Mouse (Mus musculus): ENCODE measurements around the gene Copa. TPM values are rescaled to one million over a fixed set of nuclear protein-coding genes. Genes with fewer than 3 reads are reported as not detected.

The Copa gene
- polyA plus RNA-seq, 1 experiment = 53.9 TPM

DNA sequence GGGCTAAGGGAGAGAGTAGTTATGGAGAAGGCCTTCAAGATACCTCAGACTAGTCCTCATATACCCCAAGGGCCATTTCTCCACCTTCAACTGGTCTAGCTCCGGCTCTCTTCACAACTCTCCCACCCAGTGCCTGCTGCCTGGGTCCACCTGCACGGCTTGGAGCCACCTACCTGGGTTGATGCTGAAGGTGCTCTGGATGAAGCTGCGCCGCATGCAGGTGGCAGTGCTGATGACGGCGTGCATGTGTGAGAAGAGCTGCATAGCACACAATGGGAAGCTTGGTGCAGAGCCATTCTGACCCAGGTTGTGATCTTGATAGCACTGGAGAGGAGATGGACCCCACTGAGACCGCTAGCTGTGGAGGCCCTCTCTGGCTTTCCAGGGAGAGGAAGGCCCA lies 9.7 kb upstream of the Copa start:
- H3K36me3 ChIP-seq (ENCODE audit: control insufficient read depth, insufficient read depth, low read length) = peaks cover 88% of the 10 kb centered on the region
- H3K4me1 ChIP-seq (replicated peaks; ENCODE audit: control insufficient read depth, insufficient read depth, low read length) = no peaks in the 10 kb centered on the region
- H3K27me3 ChIP-seq (ENCODE audit: control insufficient read depth, insufficient read depth, low read length) = no peaks in the 10 kb centered on the region
- H3K27ac ChIP-seq (ENCODE audit: control insufficient read depth, insufficient read depth, low read length) = no peak overlapping the region
- WGBS = 97% methylated on average over 7 of the region's 7 CpGs
- no peak overlapping the region for H3K4me3 ChIP-seq (ENCODE audit: control insufficient read depth, insufficient read depth, low read length)
- TF ChIP-seq POLR2A (IDR thresholded peaks at IDR 0.05; ENCODE audit: control insufficient read depth, extremely low read depth, insufficient read depth, low read length, poor library complexity) = no peak
- no peak for TF ChIP-seq CTCF (IDR thresholded peaks at IDR 0.05; ENCODE audit: borderline replicate concordance, control insufficient read depth, extremely low read depth, insufficient read depth, low read length, poor library complexity)
- DNase-seq = no peak

DNA sequence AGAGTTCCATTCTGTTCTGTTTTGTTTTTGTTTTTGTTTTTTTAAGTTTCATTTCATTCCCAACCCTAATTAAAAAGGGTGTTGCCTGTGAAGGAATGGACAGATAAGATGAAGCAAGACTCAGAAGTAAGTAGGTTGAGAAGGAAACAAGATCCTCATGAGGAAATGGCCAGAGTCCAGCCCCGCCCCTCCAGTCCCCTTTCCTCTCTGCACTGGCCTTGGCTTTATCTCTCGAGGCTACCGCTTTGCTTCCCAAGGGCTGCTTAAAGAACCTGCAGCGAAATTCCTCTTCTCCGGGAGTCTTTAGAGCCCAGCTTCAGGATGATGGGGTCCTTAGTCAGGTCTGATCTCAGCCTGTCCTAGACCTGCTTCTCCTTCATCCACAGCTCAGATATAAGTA lies 4.3 kb upstream of the Copa start:
- DNase-seq = no peak
- Histone ChIP-seq H3K4me3 (ENCODE audit: control insufficient read depth, insufficient read depth, low read length) (no peak overlapping the region), H3K4me1 (replicated peaks; ENCODE audit: control insufficient read depth, insufficient read depth, low read length) (no peaks in the 10 kb centered on the region), H3K36me3 (ENCODE audit: control insufficient read depth, insufficient read depth, low read length) (peaks cover 50% of the 10 kb centered on the region), H3K27ac (ENCODE audit: control insufficient read depth, insufficient read depth, low read length) (no peak overlapping the region), H3K27me3 (ENCODE audit: control insufficient read depth, insufficient read depth, low read length) (no peaks in the 10 kb centered on the region)
- WGBS = 86% methylated on average over 5 of the region's 5 CpGs
- TF ChIP-seq CTCF (IDR thresholded peaks at IDR 0.05; ENCODE audit: borderline replicate concordance, control insufficient read depth, extremely low read depth, insufficient read depth, low read length, poor library complexity) (no peak), POLR2A (IDR thresholded peaks at IDR 0.05; ENCODE audit: control insufficient read depth, extremely low read depth, insufficient read depth, low read length, poor library complexity) (no peak)

DNA sequence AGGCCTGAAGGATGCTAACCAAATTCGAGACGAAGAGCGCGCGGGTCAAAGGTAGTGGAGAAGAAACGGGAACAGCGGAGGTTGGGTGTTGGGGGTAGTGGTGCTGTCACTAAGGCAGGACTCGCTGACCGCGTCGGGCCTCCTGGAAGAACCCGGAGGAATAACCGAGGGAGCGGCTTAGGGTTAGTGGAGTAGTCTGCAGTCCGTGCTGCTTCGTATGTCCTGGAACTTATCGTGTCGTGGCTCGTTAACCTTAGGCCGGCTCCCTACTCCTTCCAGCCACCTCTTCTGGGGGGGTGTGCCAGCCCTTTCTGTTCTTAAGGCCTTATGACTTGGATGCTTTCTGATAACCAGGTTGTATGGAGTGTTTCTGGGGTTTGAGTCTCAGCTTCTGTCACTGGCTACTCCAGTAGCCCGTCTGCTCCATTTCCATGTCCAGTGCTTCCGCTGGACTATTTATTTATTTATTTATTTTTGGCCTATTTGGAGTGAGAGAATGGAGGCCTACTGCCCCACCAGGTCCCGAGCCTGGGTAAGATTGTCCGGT lies 643 bp downstream of the Copa start:
- H3K36me3 ChIP-seq (ENCODE audit: control insufficient read depth, insufficient read depth, low read length) = peaks cover 20% of the 10 kb centered on the region
- peak overlapping the region; percentile 0; the same call in 1 of the 2 replicates for H3K27ac ChIP-seq (ENCODE audit: control insufficient read depth, insufficient read depth, low read length)
- H3K4me1 ChIP-seq (replicated peaks; ENCODE audit: control insufficient read depth, insufficient read depth, low read length) = peaks cover 4% of the 10 kb centered on the region; the same call in 1 of the 2 replicates
- WGBS = 1% methylated on average over 24 of the region's 24 CpGs
- TF ChIP-seq CTCF (IDR thresholded peaks at IDR 0.05; ENCODE audit: borderline replicate concordance, control insufficient read depth, extremely low read depth, insufficient read depth, low read length, poor library complexity) = no peak
- TF ChIP-seq POLR2A (IDR thresholded peaks at IDR 0.05; ENCODE audit: control insufficient read depth, extremely low read depth, insufficient read depth, low read length, poor library complexity) = no peak
- no peak for DNase-seq
- peak overlapping the region; percentile 96 for H3K4me3 ChIP-seq (ENCODE audit: control insufficient read depth, insufficient read depth, low read length)
- H3K27me3 ChIP-seq (ENCODE audit: control insufficient read depth, insufficient read depth, low read length) = no peaks in the 10 kb centered on the region

DNA sequence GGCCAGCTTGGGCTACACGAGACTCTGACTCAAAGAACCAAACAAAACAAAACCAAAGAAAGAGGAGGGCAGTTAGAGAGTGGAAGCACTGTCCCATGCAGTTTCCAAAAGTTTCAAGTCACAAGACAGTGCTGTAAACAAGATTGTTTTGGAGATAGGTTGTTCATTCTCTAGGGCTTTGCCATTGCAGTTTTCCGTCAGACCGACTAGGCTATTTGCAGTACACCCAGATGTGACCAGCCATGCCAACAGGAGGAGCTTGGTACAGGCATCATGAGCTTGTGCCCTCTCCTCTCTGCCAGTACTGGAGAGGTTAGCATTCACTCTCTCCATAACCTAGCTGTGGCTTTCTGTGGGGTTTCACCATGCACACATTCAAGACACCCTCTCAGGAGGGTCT lies 11.2 kb downstream of the Copa start:
- Histone ChIP-seq H3K27me3 (ENCODE audit: control insufficient read depth, insufficient read depth, low read length) (no peaks in the 10 kb centered on the region), H3K36me3 (ENCODE audit: control insufficient read depth, insufficient read depth, low read length) (peaks cover 77% of the 10 kb centered on the region), H3K4me3 (ENCODE audit: control insufficient read depth, insufficient read depth, low read length) (no peak overlapping the region), H3K27ac (ENCODE audit: control insufficient read depth, insufficient read depth, low read length) (no peak overlapping the region), H3K4me1 (replicated peaks; ENCODE audit: control insufficient read depth, insufficient read depth, low read length) (no peaks in the 10 kb centered on the region)
- TF ChIP-seq CTCF (IDR thresholded peaks at IDR 0.05; ENCODE audit: borderline replicate concordance, control insufficient read depth, extremely low read depth, insufficient read depth, low read length, poor library complexity) (no peak), POLR2A (IDR thresholded peaks at IDR 0.05; ENCODE audit: control insufficient read depth, extremely low read depth, insufficient read depth, low read length, poor library complexity) (no peak)
- WGBS = 92% methylated on average over 3 of the region's 3 CpGs
- no peak for DNase-seq

DNA sequence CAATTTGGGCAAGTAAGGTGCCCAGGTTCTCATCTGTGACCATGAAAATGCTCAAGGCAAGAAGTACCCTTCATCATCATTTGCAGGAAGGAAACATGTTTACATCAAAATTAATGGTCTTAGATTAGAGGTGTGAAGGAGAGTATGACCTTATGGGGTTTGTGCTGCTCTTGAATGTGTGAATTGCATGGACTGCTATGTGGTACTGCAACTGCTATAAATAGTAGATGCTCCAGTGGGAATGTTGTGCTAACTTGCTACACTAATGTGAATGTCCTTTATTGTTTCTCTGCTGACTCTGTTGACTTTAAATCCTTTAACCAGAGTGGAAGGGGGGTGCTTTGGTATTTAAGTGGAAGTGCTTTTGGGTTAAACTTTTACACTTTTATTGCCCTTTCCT lies 12.0 kb downstream of the Copa start:
- Histone ChIP-seq H3K4me1 (replicated peaks; ENCODE audit: control insufficient read depth, insufficient read depth, low read length) (no peaks in the 10 kb centered on the region), H3K27me3 (ENCODE audit: control insufficient read depth, insufficient read depth, low read length) (no peaks in the 10 kb centered on the region), H3K4me3 (ENCODE audit: control insufficient read depth, insufficient read depth, low read length) (no peak overlapping the region), H3K36me3 (ENCODE audit: control insufficient read depth, insufficient read depth, low read length) (peaks cover 75% of the 10 kb centered on the region), H3K27ac (ENCODE audit: control insufficient read depth, insufficient read depth, low read length) (no peak overlapping the region)
- TF ChIP-seq POLR2A (IDR thresholded peaks at IDR 0.05; ENCODE audit: control insufficient read depth, extremely low read depth, insufficient read depth, low read length, poor library complexity) (no peak), CTCF (IDR thresholded peaks at IDR 0.05; ENCODE audit: borderline replicate concordance, control insufficient read depth, extremely low read depth, insufficient read depth, low read length, poor library complexity) (no peak)
- no peak for DNase-seq

DNA sequence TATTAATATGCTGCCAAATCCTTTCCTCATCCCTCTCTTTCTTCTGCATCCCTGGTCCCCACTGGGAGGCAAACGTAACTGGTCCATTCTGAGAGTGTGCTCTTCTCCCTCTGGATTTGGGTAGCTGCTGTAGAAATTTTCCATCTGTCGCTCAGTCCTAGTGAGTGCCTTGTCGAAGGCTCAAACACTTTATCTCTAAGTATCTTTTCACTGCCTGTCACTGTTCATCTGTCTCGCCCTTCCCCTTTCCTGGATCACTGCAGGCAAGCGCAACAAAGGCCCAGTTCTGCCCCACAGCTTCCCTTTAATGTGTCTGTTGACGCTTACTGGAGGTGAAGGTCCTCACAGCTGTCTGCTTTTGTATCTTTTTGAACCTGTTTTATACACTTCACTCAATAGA lies 12.9 kb downstream of the Copa start:
- Histone ChIP-seq H3K27ac (ENCODE audit: control insufficient read depth, insufficient read depth, low read length) (no peak overlapping the region), H3K36me3 (ENCODE audit: control insufficient read depth, insufficient read depth, low read length) (peaks cover 74% of the 10 kb centered on the region), H3K4me3 (ENCODE audit: control insufficient read depth, insufficient read depth, low read length) (no peak overlapping the region), H3K4me1 (replicated peaks; ENCODE audit: control insufficient read depth, insufficient read depth, low read length) (no peaks in the 10 kb centered on the region), H3K27me3 (ENCODE audit: control insufficient read depth, insufficient read depth, low read length) (no peaks in the 10 kb centered on the region)
- TF ChIP-seq POLR2A (IDR thresholded peaks at IDR 0.05; ENCODE audit: control insufficient read depth, extremely low read depth, insufficient read depth, low read length, poor library complexity) (no peak), CTCF (IDR thresholded peaks at IDR 0.05; ENCODE audit: borderline replicate concordance, control insufficient read depth, extremely low read depth, insufficient read depth, low read length, poor library complexity) (no peak)
- 85% methylated on average over 6 of the region's 6 CpGs for WGBS
- no peak for DNase-seq
